Mouse (Mus musculus) forebrain, embryonic 14.5 days (tissue): ENCODE results near the gene Dupd1. TPM values are rescaled to one million over a fixed set of nuclear protein-coding genes. Genes with fewer than 3 reads are reported as not detected.
"Not testable (repeated sequence)": the region's sequence is repeated elsewhere in the genome, so short reads cannot be mapped to it uniquely, and the experiment has no call there.

Source experiments
- ATAC-seq: fragments of 200-750 bp; cut with Nextera tagmentation; 2 replicates; pipeline ENCODE4 v1.8.0; 2017; ENCODE audit warnings: mild to moderate bottlenecking, moderate library complexity
- DNase-seq: peaks from one replicate; pipeline ENCODE4 v3.0.0-alpha.2; 2015; ENCODE audit warnings: low spot score
- H3K27ac ChIP-seq: fragments of 300-500 bp; sonication (generic); 2 replicates; pipeline ENCODE4 v1.5.1; 2014; ENCODE audit warnings: low read depth, mild to moderate bottlenecking, control low read depth, low read length, moderate library complexity
- H3K27me3 ChIP-seq: fragments of 300-500 bp; sonication (generic); replicated peaks from 2 replicates; pipeline ENCODE4 v1.6.1; 2014; ENCODE audit warnings: low read length, control low read depth, mixed read lengths; ENCODE audit not compliant: control insufficient read depth, insufficient read depth
- H3K36me3 ChIP-seq: fragments of 300-500 bp; sonication (generic); 2 replicates; pipeline ENCODE4 v1.6.1; 2014; ENCODE audit warnings: low read length, control low read depth; ENCODE audit not compliant: control insufficient read depth, insufficient read depth
- H3K4me1 ChIP-seq: fragments of 300-500 bp; sonication (generic); 2 replicates; pipeline ENCODE4 v1.6.1; 2014; ENCODE audit warnings: antibody characterized with exemption, low read length, control low read depth; ENCODE audit not compliant: control insufficient read depth, insufficient read depth
- H3K4me2 ChIP-seq: fragments of 300-500 bp; sonication (generic); 2 replicates; pipeline ENCODE4 v1.6.1; 2014; ENCODE audit warnings: mild to moderate bottlenecking, control low read depth, low read length
- H3K4me3 ChIP-seq: fragments of 300-500 bp; sonication (generic); 2 replicates; pipeline ENCODE4 v1.5.1; 2014; ENCODE audit warnings: low read depth, low read length, control low read depth
- H3K9ac ChIP-seq: fragments of 300-500 bp; sonication (generic); 2 replicates; pipeline ENCODE4 v1.6.1; 2014; ENCODE audit warnings: mild to moderate bottlenecking, low read length, control low read depth, moderate library complexity
- H3K9me3 ChIP-seq: fragments of 300-500 bp; sonication (generic); replicated peaks from 2 replicates; pipeline ENCODE4 v1.6.1; 2016; ENCODE audit warnings: low read length, control low read depth, mixed read lengths; ENCODE audit not compliant: control insufficient read depth
- WGBS: fragments of 180-500 bp; shearing (Covaris S2); extraction: QIAGEN DNeasy Blood & Tissue Kit; methylation state at CpG from one replicate; pipeline ENCODE4 v1.1.7; 2014; 5-methylcytosine and 5-hydroxymethylcytosine counted together
- polyA plus RNA-seq: library from polyadenylated mRNA; unstranded; fragments of >200 nt; fragmentation: Nextera tagmentation; extraction: Ambion mirVana; gene quantifications from 2 replicates; pipeline ENCODE4 v1.2.1, GENCODE M21; 2014

Dupd1 gene
- polyA plus RNA-seq, 1 experiment from 2014 or later, result not detected

DNA sequence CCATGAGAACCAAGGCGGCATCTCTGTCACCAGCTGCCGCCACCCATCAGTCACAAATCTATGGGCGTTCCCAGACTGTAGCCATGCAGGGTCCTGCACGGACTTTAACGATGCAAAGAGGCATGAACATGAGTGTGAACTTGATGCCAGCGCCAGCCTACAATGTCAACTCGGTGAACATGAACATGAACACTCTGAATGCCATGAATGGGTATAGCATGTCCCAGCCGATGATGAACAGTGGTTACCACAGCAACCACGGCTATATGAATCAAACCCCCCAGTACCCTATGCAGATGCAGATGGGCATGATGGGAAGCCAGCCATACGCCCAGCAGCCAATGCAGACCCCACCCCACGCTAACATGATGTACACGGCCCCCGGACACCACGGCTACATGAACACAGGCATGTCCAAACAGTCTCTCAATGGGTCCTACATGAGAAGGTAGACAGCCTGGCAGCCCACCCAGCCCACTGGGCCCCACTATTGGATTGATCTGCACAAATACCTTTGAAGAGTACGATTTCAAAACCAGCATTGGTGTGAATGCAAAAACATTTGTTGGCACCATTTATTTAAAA, 43.9 kb downstream of the Dupd1 start:
- H3K36me3 ChIP-seq, result peaks cover 51% of the 10 kb centered on the region

DNA sequence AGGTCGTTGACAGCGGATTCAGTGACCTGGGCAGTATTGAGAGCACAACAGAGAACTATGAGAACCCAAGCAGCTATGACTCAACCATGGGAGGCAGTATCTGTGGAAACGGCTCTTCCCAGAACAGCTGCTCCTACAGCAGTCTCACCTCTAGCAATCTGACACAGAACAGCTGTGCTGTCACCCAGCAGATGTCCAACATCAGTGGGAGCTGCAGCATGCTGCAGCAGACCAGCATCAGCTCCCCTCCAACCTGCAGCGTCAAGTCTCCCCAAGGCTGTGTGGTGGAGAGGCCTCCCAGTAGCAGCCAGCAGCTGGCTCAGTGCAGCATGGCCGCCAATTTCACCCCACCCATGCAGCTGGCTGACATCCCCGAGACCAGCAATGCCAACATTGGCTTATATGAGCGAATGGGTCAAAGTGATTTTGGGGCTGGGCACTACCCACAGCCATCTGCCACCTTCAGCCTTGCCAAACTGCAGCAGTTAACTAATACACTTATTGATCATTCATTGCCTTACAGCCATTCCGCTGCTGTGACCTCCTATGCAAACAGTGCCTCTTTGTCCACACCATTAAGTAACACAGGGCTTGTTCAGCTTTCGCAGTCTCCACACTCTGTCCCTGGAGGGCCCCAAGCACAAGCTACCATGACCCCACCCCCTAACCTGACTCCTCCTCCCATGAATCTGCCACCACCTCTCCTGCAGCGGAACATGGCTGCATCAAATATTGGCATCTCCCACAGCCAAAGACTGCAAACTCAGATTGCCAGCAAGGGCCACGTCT, 44.5 kb downstream of the Dupd1 start:
- no peaks in the 10 kb centered on the region for H3K27me3 ChIP-seq
- H3K4me3 ChIP-seq, result no peak overlapping the region
- H3K27ac ChIP-seq, result no peak overlapping the region; the same call in 1 of the 2 replicates
- no peak overlapping the region for H3K4me2 ChIP-seq
- no peaks in the 10 kb centered on the region for H3K9me3 ChIP-seq
- 81% methylated on average over 11 of the region's 11 CpGs for WGBS
- ATAC-seq (peak; percentile 30; the same call in 1 of the 2 replicates), DNase-seq (no peak)
- H3K36me3 ChIP-seq, result peaks cover 58% of the 10 kb centered on the region
- no peak overlapping the region for H3K9ac ChIP-seq
- H3K4me1 ChIP-seq, result no peaks in the 10 kb centered on the region

More for the DNA sequence above, 43.9 kb downstream of the Dupd1 start:
- WGBS, result 84% methylated on average over 15 of the region's 15 CpGs
- not testable (repeated sequence) for H3K4me3 ChIP-seq, H3K4me1 ChIP-seq, H3K27me3 ChIP-seq, H3K9me3 ChIP-seq, H3K9ac ChIP-seq, H3K4me2 ChIP-seq
- peak overlapping the region; percentile 9; the same call in 1 of the 2 replicates for H3K27ac ChIP-seq
- ATAC-seq (peak; percentile 36; the same call in 1 of the 2 replicates), DNase-seq (peak; percentile 22)

DNA sequence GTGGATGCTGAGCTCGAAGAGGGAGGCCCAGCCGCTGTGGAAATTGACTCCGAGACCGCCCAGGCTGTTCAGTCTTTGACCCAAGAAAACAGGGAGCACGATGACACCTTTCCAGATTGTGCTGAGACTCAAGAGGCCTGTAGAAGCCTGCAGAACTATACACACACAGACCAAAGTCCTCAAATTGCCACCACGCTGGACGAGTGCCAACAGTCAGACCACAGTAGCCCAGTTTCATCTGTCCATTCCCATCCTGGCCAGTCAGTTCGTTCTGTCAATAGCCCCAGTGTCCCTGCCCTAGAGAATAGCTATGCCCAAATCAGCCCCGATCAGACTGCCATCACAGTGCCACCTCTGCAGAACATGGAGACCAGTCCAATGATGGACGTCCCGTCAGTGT, 45.2 kb downstream of the Dupd1 start:
- H3K4me3 ChIP-seq, result no peak overlapping the region
- no peak overlapping the region for H3K27ac ChIP-seq
- no peak overlapping the region for H3K9ac ChIP-seq
- no peaks in the 10 kb centered on the region for H3K27me3 ChIP-seq
- no peak overlapping the region for H3K4me2 ChIP-seq
- DNase-seq (no peak), ATAC-seq (no peak)
- no peaks in the 10 kb centered on the region for H3K4me1 ChIP-seq
- 91% methylated on average over 11 of the region's 11 CpGs for WGBS
- no peaks in the 10 kb centered on the region for H3K9me3 ChIP-seq
- peaks cover 64% of the 10 kb centered on the region for H3K36me3 ChIP-seq

DNA sequence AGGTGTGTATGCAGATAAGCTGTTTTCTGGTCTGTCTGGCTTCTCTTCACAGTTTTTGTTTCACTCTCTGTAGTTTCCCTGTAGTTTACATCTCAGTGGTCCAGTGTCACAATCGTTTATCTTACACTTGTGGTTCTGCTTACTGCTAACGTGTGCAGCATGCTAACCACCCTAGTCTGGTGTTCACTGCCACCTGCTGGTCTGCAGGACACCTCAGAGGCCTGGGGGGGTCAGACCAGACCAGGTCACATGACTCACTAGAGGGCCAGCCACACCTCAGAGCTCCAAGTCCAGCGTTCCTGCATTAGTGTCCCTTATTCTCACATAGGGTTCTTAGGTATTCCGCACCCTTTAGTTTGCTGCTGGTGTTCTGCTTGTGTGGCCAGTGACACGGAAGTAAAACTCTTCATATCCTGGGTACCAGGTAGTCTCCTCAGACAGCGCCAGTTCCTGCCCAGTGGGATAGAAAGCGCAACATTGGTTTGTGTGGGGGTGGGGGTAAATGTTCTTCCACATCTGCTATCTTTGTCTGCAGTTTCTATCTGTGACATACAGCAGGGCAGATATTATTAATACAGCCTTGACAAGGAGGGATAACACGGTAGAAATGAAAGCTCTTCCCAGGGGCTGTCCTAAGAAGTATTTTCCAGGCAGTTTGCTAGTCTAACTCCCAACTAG, 51.8 kb downstream of the Dupd1 start:
- no peak for ATAC-seq

DNA sequence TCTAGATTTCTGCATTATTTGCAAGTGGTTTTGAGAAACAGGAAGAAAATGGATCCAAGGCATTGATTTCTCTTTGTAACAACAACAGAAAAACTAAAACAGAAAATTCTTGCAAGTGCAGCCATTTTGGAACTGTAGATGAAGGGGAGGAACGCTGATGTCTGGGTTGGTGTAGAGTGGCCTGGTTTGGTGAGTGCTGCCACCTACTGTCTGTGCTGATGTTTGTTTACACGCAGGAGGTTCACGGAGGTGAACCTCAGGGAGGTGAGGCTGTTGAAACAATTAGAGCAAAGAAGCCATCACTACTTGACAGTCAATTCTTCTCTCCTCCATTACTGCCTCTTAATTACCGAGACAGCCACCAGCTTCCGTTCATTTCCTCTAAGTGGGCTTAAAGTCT, 54.7 kb downstream of the Dupd1 start:
- Histone ChIP-seq H3K27me3 (no peaks in the 10 kb centered on the region), H3K4me3 (no peak overlapping the region), H3K4me2 (no peak overlapping the region), H3K27ac (peak overlapping the region; percentile 9; the same call in 1 of the 2 replicates), H3K9me3 (no peaks in the 10 kb centered on the region), H3K4me1 (no peaks in the 10 kb centered on the region), H3K36me3 (peaks cover 46% of the 10 kb centered on the region), H3K9ac (no peak overlapping the region)
- 18% methylated on average over 5 of the region's 5 CpGs for WGBS
- DNase-seq (peak; percentile 82), ATAC-seq (peak; percentile 89)

More for the DNA sequence above, 51.8 kb downstream of the Dupd1 start:
- Histone ChIP-seq H3K36me3 (peaks cover 67% of the 10 kb centered on the region), H3K4me3 (no peak overlapping the region), H3K4me1 (no peaks in the 10 kb centered on the region), H3K9ac (no peak overlapping the region), H3K4me2 (no peak overlapping the region), H3K27me3 (no peaks in the 10 kb centered on the region), H3K9me3 (no peaks in the 10 kb centered on the region), H3K27ac (no peak overlapping the region)
- 80% methylated on average over 8 of the region's 8 CpGs for WGBS
- DNase-seq, result no peak

DNA sequence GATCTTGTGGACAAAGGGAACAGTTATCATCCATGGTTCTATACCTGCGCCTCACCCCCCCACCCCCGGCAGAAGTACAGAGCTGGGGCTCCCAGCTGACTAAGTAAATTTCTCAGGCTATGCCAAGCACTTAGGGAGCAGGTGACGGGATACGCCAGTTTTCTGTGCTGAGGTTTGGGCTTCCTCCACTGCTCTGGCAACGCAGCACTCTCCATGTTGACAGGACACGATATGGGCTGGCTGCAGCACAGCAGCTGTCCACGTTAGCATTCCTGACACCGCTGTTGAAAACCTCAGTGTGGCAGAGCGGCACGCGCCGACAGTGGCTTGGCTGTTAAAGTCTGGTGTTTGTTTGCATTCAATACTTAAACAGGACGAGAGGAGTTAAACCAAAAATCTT, 55.2 kb downstream of the Dupd1 start:
- no peak overlapping the region for H3K9ac ChIP-seq
- no peak overlapping the region for H3K4me3 ChIP-seq
- no peaks in the 10 kb centered on the region for H3K9me3 ChIP-seq
- 55% methylated on average over 13 of the region's 13 CpGs for WGBS
- H3K27me3 ChIP-seq, result no peaks in the 10 kb centered on the region
- peak; percentile 23 for DNase-seq
- H3K4me1 ChIP-seq, result no peaks in the 10 kb centered on the region
- H3K4me2 ChIP-seq, result no peak overlapping the region
- peak overlapping the region; percentile 29; the same call in 1 of the 2 replicates for H3K27ac ChIP-seq
- ATAC-seq, result peak; percentile 63
- peaks cover 41% of the 10 kb centered on the region for H3K36me3 ChIP-seq

DNA sequence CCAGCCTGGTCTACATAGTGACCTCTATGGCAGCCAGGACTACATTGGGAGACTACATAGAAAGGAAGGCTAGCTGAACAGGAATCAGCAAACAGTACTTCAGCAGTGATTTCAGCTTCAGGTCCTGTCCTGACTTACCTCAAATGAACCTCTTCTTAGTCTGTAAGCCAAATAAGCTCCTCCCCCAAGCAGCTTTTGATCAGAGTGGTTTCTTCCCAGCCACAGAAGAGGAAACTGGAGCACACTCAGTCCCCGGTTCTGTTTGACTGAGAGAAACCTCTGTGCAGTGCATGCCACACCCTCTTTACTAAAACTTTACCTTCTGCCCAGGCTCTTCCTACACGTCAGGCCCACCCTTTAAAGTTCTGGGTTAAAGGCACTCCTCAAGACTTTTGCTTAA, 60.6 kb downstream of the Dupd1 start:
- no peak for DNase-seq
- WGBS, result 70% methylated on average over 2 of the region's 2 CpGs
- no peak overlapping the region for H3K9ac ChIP-seq
- H3K27me3 ChIP-seq, result no peaks in the 10 kb centered on the region
- H3K4me3 ChIP-seq, result no peak overlapping the region
- no peaks in the 10 kb centered on the region for H3K9me3 ChIP-seq
- peaks cover 11% of the 10 kb centered on the region for H3K36me3 ChIP-seq
- H3K4me1 ChIP-seq, result no peaks in the 10 kb centered on the region
- H3K27ac ChIP-seq, result no peak overlapping the region
- no peak for ATAC-seq
- no peak overlapping the region for H3K4me2 ChIP-seq

DNA sequence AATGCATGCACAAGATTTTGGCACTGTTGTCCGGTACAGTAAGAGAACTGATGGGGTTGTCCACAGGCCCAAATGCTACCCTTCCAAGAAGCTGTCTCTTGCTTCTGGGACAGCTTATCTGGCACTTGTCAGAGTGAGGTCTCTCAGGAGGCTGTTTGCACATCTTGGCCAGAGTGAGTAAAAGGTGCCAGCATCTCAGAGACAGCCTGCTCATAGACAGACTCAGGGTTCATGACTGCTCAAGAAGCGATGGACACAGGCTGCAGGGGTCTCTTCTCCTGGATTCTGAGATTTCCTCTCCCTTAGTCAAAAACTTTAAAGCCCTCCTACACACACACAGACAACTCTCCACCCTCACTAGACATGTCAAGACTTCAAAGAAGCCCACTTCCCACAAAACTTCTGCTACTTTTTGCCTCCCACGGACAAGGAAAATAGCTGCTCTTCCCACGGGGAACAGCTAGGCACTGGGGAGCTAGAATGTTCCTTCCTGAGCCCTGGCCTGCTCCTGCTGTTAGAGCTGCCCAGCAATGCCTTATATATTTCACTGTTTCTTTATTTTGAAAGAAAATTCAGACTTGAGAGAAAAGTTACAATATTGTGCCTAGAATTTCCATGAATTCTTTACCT, 73.5 kb downstream of the Dupd1 start:
- Histone ChIP-seq H3K36me3 (peaks cover 49% of the 10 kb centered on the region), H3K9me3 (no peaks in the 10 kb centered on the region), H3K9ac (no peak overlapping the region), H3K4me1 (no peaks in the 10 kb centered on the region), H3K27ac (no peak overlapping the region), H3K4me2 (no peak overlapping the region), H3K27me3 (no peaks in the 10 kb centered on the region), H3K4me3 (no peak overlapping the region)
- 92% methylated on average over 4 of the region's 4 CpGs for WGBS
- no peak for DNase-seq
- ATAC-seq, result no peak
